Mouse (Mus musculus): Measurements from ENCODE around the gene Frmpd4. TPM values are rescaled to one million over a fixed set of nuclear protein-coding genes. Genes with fewer than 3 reads are reported as not detected.

The Frmpd4 gene
- 6.7 and 6.9 TPM in 2 replicates for polyA plus RNA-seq (2021; fragmentation: Nextera tagmentation)
- long read RNA-seq, experiment 1, full-length matches to known transcripts: 8 of 53 reads
- long read RNA-seq, experiment 1, partial matches to known transcripts: 20 of 53 reads
- long read RNA-seq, experiment 1, other reads (novel, unspliced or antisense): 25 of 53 reads
- long read RNA-seq, experiment 2, partial matches to known transcripts: 3 of 38 reads
- long read RNA-seq, experiment 2, other reads (novel, unspliced or antisense): 35 of 38 reads

DNA sequence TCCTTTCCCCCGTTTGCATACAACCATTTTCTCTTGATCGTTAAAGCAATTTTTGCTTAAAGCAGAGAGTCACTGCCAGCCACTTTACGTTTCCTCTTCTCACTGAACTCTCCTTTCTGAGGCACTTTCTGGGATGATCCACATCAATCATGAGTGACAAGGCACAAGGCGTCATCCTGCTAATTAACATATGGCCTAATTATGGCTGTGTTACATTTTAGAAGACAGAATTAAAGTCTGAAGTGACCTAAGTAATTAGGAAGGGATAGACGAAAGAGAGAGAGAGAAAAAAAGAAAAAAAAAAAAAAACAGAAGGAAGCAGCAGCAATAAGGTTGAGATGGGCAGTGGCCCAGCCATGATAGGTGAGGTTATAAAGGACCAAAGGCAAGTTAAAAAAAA, at the start of gene Frmpd4:
Gene Frmpd4 (minus strand): TSS at position 101 of the 400 bp plus-strand sequence.

Other genes starting within 250 kb of the Frmpd4 start
- gene Msl3, start 96.7 kb upstream of the Frmpd4 start, polyA plus RNA-seq (2021; fragmentation: Nextera tagmentation): 12.1 and 13.1 TPM in 2 replicates
- 2.4 and 3.8 TPM in 2 replicates for gene Arhgap6, start 217.9 kb upstream of the Frmpd4 start, polyA plus RNA-seq (2021; fragmentation: Nextera tagmentation)

Data from left cerebral cortex, adult 6 months (tissue).